Mouse (Mus musculus) stomach, embryonic 15.5 days (tissue): ENCODE results near the gene Thap7. TPM values are rescaled to one million over a fixed set of nuclear protein-coding genes. Genes with fewer than 3 reads are reported as not detected.

Experiments
- ATAC-seq: fragments of 200-750 bp; cut with Nextera tagmentation; 2 replicates; pipeline ENCODE4 v1.8.0; 2017; ENCODE audit warnings: low read depth, moderate number of reproducible peaks, moderate TSS enrichment; ENCODE audit not compliant: insufficient read depth, low FRiP score
- H3K27ac ChIP-seq: fragments of 300-500 bp; sonication (generic); 2 replicates; pipeline ENCODE4 v1.5.1; 2015; ENCODE audit warnings: mild to moderate bottlenecking, inconsistent platforms
- H3K27me3 ChIP-seq: fragments of 300-500 bp; sonication (generic); replicated peaks from 2 replicates; pipeline ENCODE4 v1.6.1; 2015; ENCODE audit warnings: inconsistent platforms
- H3K36me3 ChIP-seq: fragments of 300-500 bp; sonication (generic); 2 replicates; pipeline ENCODE4 v1.6.1; 2015; ENCODE audit warnings: inconsistent platforms
- H3K4me1 ChIP-seq: fragments of 300-500 bp; sonication (generic); 2 replicates; pipeline ENCODE4 v1.6.1; 2015; ENCODE audit warnings: inconsistent platforms
- H3K4me2 ChIP-seq: fragments of 300-500 bp; sonication (generic); 2 replicates; pipeline ENCODE4 v1.6.1; 2015; ENCODE audit warnings: mild to moderate bottlenecking, inconsistent platforms
- H3K4me3 ChIP-seq: fragments of 300-500 bp; sonication (generic); replicated peaks from 2 replicates; pipeline ENCODE4 v1.5.1; 2015; ENCODE audit warnings: inconsistent platforms
- H3K9ac ChIP-seq: fragments of 300-500 bp; sonication (generic); 2 replicates; pipeline ENCODE4 v1.6.1; 2015; ENCODE audit warnings: inconsistent platforms
- H3K9me3 ChIP-seq: fragments of 300-500 bp; sonication (generic); 2 replicates; pipeline ENCODE4 v1.6.1; 2016; ENCODE audit warnings: inconsistent platforms
- WGBS: fragments of 180-500 bp; shearing (Covaris S2); methylation state at CpG from one replicate; pipeline ENCODE4 v1.1.7; 2015; 5-methylcytosine and 5-hydroxymethylcytosine counted together
- polyA plus RNA-seq: library from polyadenylated mRNA; unstranded; fragments of >200 nt; fragmentation: Nextera tagmentation; extraction: Ambion mirVana; gene quantifications from 2 replicates; pipeline ENCODE4 v1.2.1, GENCODE M21; 2015

Gene Thap7
- polyA plus RNA-seq, 1 experiment from 2014 or later: 60.8 TPM

DNA sequence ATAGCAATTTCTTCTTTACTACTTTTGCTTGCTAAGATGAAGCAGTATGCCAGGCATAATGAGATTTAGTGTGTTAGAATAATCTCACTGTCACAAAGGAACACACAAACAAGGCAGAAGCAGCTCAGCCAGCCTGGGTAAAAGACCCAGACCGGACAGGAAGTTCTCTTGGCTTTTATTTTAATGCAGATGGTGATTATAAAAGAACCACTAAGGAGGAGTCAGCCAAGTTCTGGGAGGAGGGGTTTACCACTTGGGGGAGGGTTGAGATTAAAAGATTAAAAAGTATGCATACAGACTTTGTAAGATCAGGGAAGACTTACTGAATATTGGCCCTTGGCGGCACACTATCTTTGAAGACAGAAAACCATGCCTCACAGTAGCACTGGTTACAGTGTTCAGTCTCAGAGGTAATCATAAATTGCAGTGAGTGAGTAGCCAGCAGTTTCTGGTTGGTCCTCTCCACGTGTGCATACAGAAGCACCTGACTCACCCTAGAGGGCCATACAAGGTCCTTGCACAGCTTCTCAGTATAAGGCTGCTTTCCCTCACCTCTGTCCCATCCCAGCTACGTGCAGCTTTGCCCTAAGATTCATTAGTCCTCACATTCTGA, 52.5 kb downstream of the Thap7 start:
- H3K9ac ChIP-seq: no peak overlapping the region
- no peak overlapping the region for H3K4me2 ChIP-seq
- peaks cover 9% of the 10 kb centered on the region; the same call in 1 of the 2 replicates for H3K36me3 ChIP-seq
- no peaks in the 10 kb centered on the region for H3K27me3 ChIP-seq
- 80% methylated on average over 4 of the region's 4 CpGs for WGBS
- ATAC-seq: no peak
- H3K4me3 ChIP-seq: no peak overlapping the region
- no peaks in the 10 kb centered on the region for H3K9me3 ChIP-seq
- H3K4me1 ChIP-seq: no peaks in the 10 kb centered on the region
- no peak overlapping the region for H3K27ac ChIP-seq

Other genes with a start within 250 kb of the Thap7 start
- gene Serpind1, start 199.8 kb downstream of the Thap7 start, polyA plus RNA-seq: 5.8 and 12.9 TPM in 2 replicates
- gene Snap29, start 125.2 kb downstream of the Thap7 start, polyA plus RNA-seq: 14.4 and 16.1 TPM in 2 replicates
- gene Pi4ka, start 124.8 kb downstream of the Thap7 start, polyA plus RNA-seq: 28.1 and 28.4 TPM in 2 replicates
- 55.1 and 56.0 TPM in 2 replicates for gene Crkl, start 79.1 kb downstream of the Thap7 start, polyA plus RNA-seq
- 3.1 and 3.2 TPM in 2 replicates for gene Aifm3, start 41.5 kb downstream of the Thap7 start, polyA plus RNA-seq
- gene Lztr1, start 22.4 kb downstream of the Thap7 start, polyA plus RNA-seq: 70.2 and 76.1 TPM in 2 replicates
- gene Lrrc74b, start 30.1 kb upstream of the Thap7 start, polyA plus RNA-seq: 0.26 and 0.61 TPM in 2 replicates
- gene P2rx6, start 30.7 kb upstream of the Thap7 start, polyA plus RNA-seq: 1.2 TPM in 2 replicates
- gene Slc7a4, start 52.1 kb upstream of the Thap7 start, polyA plus RNA-seq: 21.8 and 25.4 TPM in 2 replicates
- gene Smpd4, start 88.2 kb upstream of the Thap7 start, polyA plus RNA-seq: 24.8 and 27.0 TPM in 2 replicates
- 4.4 and 5.2 TPM in 2 replicates for gene Ccdc74a, start 115.3 kb upstream of the Thap7 start, polyA plus RNA-seq
- gene Med15, start 201.8 kb upstream of the Thap7 start, polyA plus RNA-seq: 38.3 and 42.6 TPM in 2 replicates
- 57.4 and 57.6 TPM in 2 replicates for gene Klhl22, start 228.5 kb upstream of the Thap7 start, polyA plus RNA-seq